Mouse (Mus musculus) CH12.LX (cell line): ENCODE data around the gene Kctd5.

ENCODE experiments used
- EP300 ChIP-seq: IDR thresholded peaks from 2 replicates; pipeline ENCODE4 v1.6.1; 2011; ENCODE audit warnings: low read length, improper control_type of control experiment
- POLR2A ChIP-seq: IDR thresholded peaks from 2 replicates; pipeline ENCODE4 v1.6.1; 2011; ENCODE audit warnings: low read depth, mild to moderate bottlenecking, improper control_type of control experiment, low read length
- SMC3 ChIP-seq: IDR thresholded peaks from 2 replicates; pipeline ENCODE4 v1.6.1; 2011; ENCODE audit warnings: low read depth, low read length, improper control_type of control experiment

GRCm38 (mm10) chr17:24044482-24044881 lies 28.8 kb downstream of the Kctd5 start:
- TF ChIP-seq SMC3, result peak; percentile 16; the same call in 1 of the 2 replicates
- TF ChIP-seq POLR2A, result no peak
- TF ChIP-seq EP300, result no peak
